Mouse (Mus musculus) limb, embryonic 15.5 days (tissue): ENCODE measurements around the gene Iqck. TPM values are rescaled to one million over a fixed set of nuclear protein-coding genes. Genes with fewer than 3 reads are reported as not detected.

Experiments used
- ATAC-seq: fragments of 200-750 bp; cut with Nextera tagmentation; 2 replicates; pipeline ENCODE4 v1.8.0; 2017; ENCODE audit warnings: low read depth, moderate TSS enrichment; ENCODE audit not compliant: insufficient number of reproducible peaks, low FRiP score, low TSS enrichment
- H3K27ac ChIP-seq: fragments of 300-500 bp; sonication (generic); 2 replicates; pipeline ENCODE4 v1.5.1; 2015; ENCODE audit warnings: moderate library complexity, mild to moderate bottlenecking, inconsistent platforms
- H3K27me3 ChIP-seq: fragments of 300-500 bp; sonication (generic); 2 replicates; pipeline ENCODE4 v1.6.1; 2015; ENCODE audit warnings: inconsistent platforms
- H3K36me3 ChIP-seq: fragments of 300-500 bp; sonication (generic); 2 replicates; pipeline ENCODE4 v1.6.1; 2015; ENCODE audit warnings: inconsistent platforms
- H3K4me1 ChIP-seq: fragments of 300-500 bp; sonication (generic); 2 replicates; pipeline ENCODE4 v1.6.1; 2015; ENCODE audit warnings: inconsistent platforms
- H3K4me2 ChIP-seq: fragments of 300-500 bp; sonication (generic); 2 replicates; pipeline ENCODE4 v1.6.1; 2015; ENCODE audit warnings: mild to moderate bottlenecking, inconsistent platforms
- H3K4me3 ChIP-seq: fragments of 300-500 bp; sonication (generic); 2 replicates; pipeline ENCODE4 v1.5.1; 2015; ENCODE audit warnings: mild to moderate bottlenecking, inconsistent platforms
- H3K9ac ChIP-seq: fragments of 300-500 bp; sonication (generic); 2 replicates; pipeline ENCODE4 v1.6.1; 2015; ENCODE audit warnings: inconsistent platforms
- H3K9me3 ChIP-seq: fragments of 300-500 bp; sonication (generic); 2 replicates; pipeline ENCODE4 v1.6.1; 2016; ENCODE audit warnings: inconsistent platforms
- WGBS: fragments of 180-500 bp; shearing (Covaris S2); methylation state at CpG from one replicate; pipeline ENCODE4 v1.1.7; 2015; 5-methylcytosine and 5-hydroxymethylcytosine counted together
- polyA plus RNA-seq: library from polyadenylated mRNA; unstranded; fragments of >200 nt; fragmentation: Nextera tagmentation; extraction: Ambion mirVana; gene quantifications from 2 replicates; pipeline ENCODE4 v1.2.1, GENCODE M21; 2015

Iqck gene
- polyA plus RNA-seq, 1 experiment from 2014 or later = 2.2 TPM

DNA sequence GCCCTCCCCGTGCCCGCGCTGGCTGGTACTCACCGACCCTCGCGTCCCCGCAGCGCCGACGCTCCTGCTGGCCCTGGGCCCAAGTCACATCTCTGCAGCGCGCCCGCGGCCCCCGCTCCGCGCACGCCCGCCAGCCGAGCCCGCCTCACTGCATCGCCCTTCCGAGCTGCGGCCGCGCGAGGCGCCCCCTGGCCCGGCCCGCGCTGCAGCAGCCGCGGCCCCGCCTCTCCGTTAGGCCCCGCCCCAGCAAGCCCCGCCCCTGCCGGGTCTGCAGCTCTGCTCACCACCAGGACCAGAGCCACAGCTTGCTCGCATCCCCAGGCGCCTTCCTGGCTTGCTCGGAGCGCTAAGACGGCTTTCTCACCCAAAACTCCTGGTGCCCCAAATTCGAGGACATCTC lies 139.5 kb downstream of the Iqck start, which contains the start of gene Gprc5b:
Gene Gprc5b (minus strand): TSS at position 205 of the 400 bp plus-strand sequence.
- WGBS = under 1% methylated on average over 43 of the region's 44 CpGs
- H3K27ac ChIP-seq = no peak within 1 kb of the TSS
- H3K4me2 ChIP-seq = peak within 1 kb of the TSS; percentile 90
- peaks cover 10% of the 10 kb centered on the region; the same call in 1 of the 2 replicates for H3K27me3 ChIP-seq
- H3K4me1 ChIP-seq = peaks cover 45% of the 10 kb centered on the region
- peak within 1 kb of the TSS; percentile 66 for H3K9ac ChIP-seq
- peak within 1 kb of the TSS; percentile 64 for H3K4me3 ChIP-seq
- H3K9me3 ChIP-seq = no peaks in the 10 kb centered on the region
- peak; percentile 84 for ATAC-seq
- no peaks in the 10 kb centered on the region for H3K36me3 ChIP-seq

GRCm38 (mm10) chr7:118995671-118996070 lies 140.1 kb downstream of the Iqck start:
- 8% methylated on average over 14 of the region's 14 CpGs for WGBS
- Histone ChIP-seq H3K9ac (no peak overlapping the region), H3K4me3 (peak overlapping the region; percentile 64), H3K27me3 (peaks cover 10% of the 10 kb centered on the region; the same call in 1 of the 2 replicates), H3K36me3 (no peaks in the 10 kb centered on the region), H3K9me3 (no peaks in the 10 kb centered on the region), H3K27ac (no peak overlapping the region), H3K4me2 (peak overlapping the region; percentile 90), H3K4me1 (peaks cover 43% of the 10 kb centered on the region)
- ATAC-seq = no peak

DNA sequence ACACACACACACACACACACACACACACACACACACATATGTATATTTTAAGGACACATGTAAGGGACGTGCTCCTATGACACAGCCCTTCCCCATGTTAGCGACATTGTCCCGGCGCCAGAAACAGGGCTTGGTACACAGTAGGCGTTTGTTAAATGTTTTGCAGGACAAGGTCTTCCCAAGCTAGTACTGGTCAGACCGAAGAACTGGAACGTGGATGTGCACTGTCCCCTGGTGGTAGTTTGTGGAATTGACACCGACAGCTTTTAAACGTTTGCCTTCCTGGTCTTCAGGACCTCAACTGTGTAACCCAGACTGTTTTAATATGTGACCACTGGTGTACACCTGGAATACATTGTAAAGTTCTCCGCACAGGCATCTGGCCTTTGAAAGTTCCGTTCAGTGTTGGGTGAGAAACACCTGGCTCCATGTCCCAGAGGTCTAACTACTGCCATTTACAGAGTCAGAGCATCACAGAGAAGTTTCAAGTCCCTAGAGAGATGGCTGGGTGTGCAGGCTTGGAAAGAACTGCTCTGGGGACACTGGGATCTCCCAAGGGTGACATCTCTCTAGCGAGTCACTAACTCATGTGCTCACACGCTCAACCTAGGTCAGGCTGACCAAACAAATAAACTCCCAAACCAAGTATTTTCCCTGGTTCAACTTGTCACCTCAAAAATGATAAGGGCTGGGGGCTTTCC lies 140.7 kb downstream of the Iqck start:
- H3K27ac ChIP-seq = no peak overlapping the region
- no peak overlapping the region for H3K9ac ChIP-seq
- no peaks in the 10 kb centered on the region for H3K36me3 ChIP-seq
- peak overlapping the region; percentile 90; the same call in 1 of the 2 replicates for H3K4me2 ChIP-seq
- 0 out of 2 replicates have a peak overlapping the region, but pooled peaks have one; percentile 64 for H3K4me3 ChIP-seq
- H3K4me1 ChIP-seq = peaks cover 39% of the 10 kb centered on the region
- no peaks in the 10 kb centered on the region for H3K9me3 ChIP-seq
- 6% methylated on average over 13 of the region's 13 CpGs for WGBS
- ATAC-seq = peak; percentile 27; the same call in 1 of the 2 replicates
- H3K27me3 ChIP-seq = peaks cover 10% of the 10 kb centered on the region; the same call in 1 of the 2 replicates

DNA sequence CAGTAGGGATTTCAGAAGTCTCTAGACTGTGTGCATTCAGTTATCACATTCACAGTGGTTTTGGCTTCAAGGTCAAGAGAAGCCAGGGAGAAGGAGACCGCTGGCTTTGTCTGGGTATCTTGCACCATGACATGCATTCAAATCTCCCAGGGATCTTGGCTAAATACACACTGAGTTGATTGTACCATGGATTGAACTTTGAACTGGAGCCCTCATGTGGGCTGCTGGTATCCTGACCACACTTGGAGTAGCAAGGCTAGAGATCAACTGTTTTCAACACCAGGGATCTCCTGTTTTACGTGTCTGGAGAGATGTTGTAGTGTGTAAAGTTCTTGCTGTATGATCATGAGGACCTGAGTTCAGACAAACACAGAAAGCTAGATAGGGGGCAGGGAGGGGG lies 144.3 kb downstream of the Iqck start:
- no peak overlapping the region for H3K27ac ChIP-seq
- H3K27me3 ChIP-seq = peaks cover 10% of the 10 kb centered on the region; the same call in 1 of the 2 replicates
- no peak overlapping the region for H3K4me2 ChIP-seq
- no peak for ATAC-seq
- peaks cover 8% of the 10 kb centered on the region for H3K4me1 ChIP-seq
- H3K9me3 ChIP-seq = no peaks in the 10 kb centered on the region
- WGBS = 89% methylated on average over 2 of the region's 2 CpGs
- H3K4me3 ChIP-seq = no peak overlapping the region
- H3K36me3 ChIP-seq = no peaks in the 10 kb centered on the region
- H3K9ac ChIP-seq = no peak overlapping the region

DNA sequence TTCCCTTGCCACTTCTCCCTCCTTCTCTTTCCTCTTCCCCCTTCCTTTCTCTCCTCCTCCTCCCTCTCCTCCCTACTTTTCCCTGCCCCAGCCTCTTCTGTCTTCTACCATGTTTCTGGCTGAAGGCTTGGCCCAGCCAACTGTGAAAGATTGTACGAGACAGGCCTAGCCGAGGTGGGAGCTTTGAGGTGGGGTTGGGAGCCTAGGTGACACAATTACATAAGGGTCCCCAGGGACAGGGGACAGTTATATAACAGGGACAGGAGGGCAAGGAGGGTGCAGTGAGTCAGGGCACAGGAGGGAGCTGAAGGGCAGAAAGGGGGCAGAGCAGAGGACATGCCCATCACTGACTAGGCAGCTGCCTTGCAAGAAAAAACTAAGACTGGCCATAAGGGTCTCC lies 146.4 kb downstream of the Iqck start:
- Histone ChIP-seq H3K4me1 (no peaks in the 10 kb centered on the region), H3K9me3 (no peaks in the 10 kb centered on the region), H3K4me3 (no peak overlapping the region), H3K36me3 (no peaks in the 10 kb centered on the region), H3K27ac (no peak overlapping the region), H3K4me2 (no peak overlapping the region), H3K9ac (no peak overlapping the region), H3K27me3 (0 out of 2 replicates have a peak, but pooled peaks cover under 1% of the 10 kb centered on the region)
- ATAC-seq = 0 out of 2 replicates have a peak, but pooled peaks have one; percentile 25
- 71% methylated on average over 2 of the region's 2 CpGs for WGBS

- Histone ChIP-seq H3K9me3 (no peaks in the 10 kb centered on the region), H3K4me2 (no peak overlapping the region), H3K9ac (no peak overlapping the region), H3K36me3 (no peaks in the 10 kb centered on the region), H3K4me1 (no peaks in the 10 kb centered on the region), H3K27ac (no peak overlapping the region), H3K27me3 (no peaks in the 10 kb centered on the region), H3K4me3 (no peak overlapping the region)
- ATAC-seq = no peak
- WGBS = 49% methylated on average over 2 of the region's 2 CpGs
Measured at GRCm38 (mm10) chr7:119002501-119002900, 146.9 kb downstream of the Iqck start.

- Histone ChIP-seq H3K9me3 (no peaks in the 10 kb centered on the region), H3K4me1 (no peaks in the 10 kb centered on the region), H3K27me3 (peaks cover 3% of the 10 kb centered on the region; the same call in 1 of the 2 replicates), H3K4me3 (no peak overlapping the region), H3K36me3 (no peaks in the 10 kb centered on the region), H3K9ac (no peak overlapping the region), H3K4me2 (no peak overlapping the region), H3K27ac (no peak overlapping the region)
- 17% methylated on average over 5 of the region's 5 CpGs for WGBS
- ATAC-seq = no peak
Measured at GRCm38 (mm10) chr7:119010854-119011529, 155.4 kb downstream of the Iqck start.

DNA sequence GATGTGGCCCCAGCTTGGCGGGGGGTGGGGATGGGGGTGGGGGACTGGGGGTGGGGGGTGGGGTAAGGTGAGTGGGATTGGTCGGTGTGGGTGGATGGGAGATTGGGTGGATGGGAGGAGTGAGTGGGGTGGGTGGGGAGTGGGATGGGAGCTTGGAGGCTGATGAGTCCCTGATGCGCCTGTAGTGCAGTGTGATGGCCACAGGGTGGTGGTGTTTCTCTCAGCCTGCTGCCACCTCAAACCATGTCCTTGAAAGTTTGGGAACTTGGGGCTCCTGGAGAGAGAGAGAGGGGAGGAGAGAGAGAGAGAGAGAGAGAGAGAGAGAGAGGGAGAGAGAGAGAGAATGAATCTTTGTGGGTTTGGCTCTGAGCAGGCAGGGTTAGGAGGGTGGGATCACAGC lies 160.2 kb downstream of the Iqck start:
- WGBS = 0% methylated on average over 3 of the region's 3 CpGs
- no peak for ATAC-seq

GRCm38 (mm10) chr7:119019537-119019936 lies 164.0 kb downstream of the Iqck start:
- 17% methylated on average over 4 of the region's 4 CpGs for WGBS
- no peaks in the 10 kb centered on the region for H3K9me3 ChIP-seq
- no peak overlapping the region for H3K9ac ChIP-seq
- ATAC-seq = no peak
- no peak overlapping the region for H3K4me2 ChIP-seq
- H3K4me3 ChIP-seq = no peak overlapping the region
- H3K36me3 ChIP-seq = no peaks in the 10 kb centered on the region
- H3K27me3 ChIP-seq = no peaks in the 10 kb centered on the region
- peaks cover 3% of the 10 kb centered on the region; the same call in 1 of the 2 replicates for H3K4me1 ChIP-seq
- H3K27ac ChIP-seq = no peak overlapping the region

More for the DNA sequence above, 160.2 kb downstream of the Iqck start:
- Histone ChIP-seq H3K4me1 (no peaks in the 10 kb centered on the region), H3K9me3 (no peaks in the 10 kb centered on the region), H3K4me3 (no peak overlapping the region), H3K27ac (no peak overlapping the region), H3K36me3 (no peaks in the 10 kb centered on the region), H3K27me3 (peaks cover 3% of the 10 kb centered on the region; the same call in 1 of the 2 replicates), H3K4me2 (no peak overlapping the region), H3K9ac (no peak overlapping the region)

Other genes starting within 250 kb of the Iqck start
- 78.2 and 80.9 TPM in 2 replicates for gene Gde1, start 150.0 kb upstream of the Iqck start, polyA plus RNA-seq
- 12.7 and 16.2 TPM in 2 replicates for gene Ccp110, start 143.2 kb upstream of the Iqck start, polyA plus RNA-seq
- 65.3 and 66.3 TPM in 2 replicates for gene Vps35l, start 115.5 kb upstream of the Iqck start, polyA plus RNA-seq
- 87.9 and 88.4 TPM in 2 replicates for gene Knop1, start 502 bp downstream of the Iqck start, polyA plus RNA-seq
- gene Gprc5b, start 139.5 kb downstream of the Iqck start, polyA plus RNA-seq = 7.4 and 7.7 TPM in 2 replicates